Mouse (Mus musculus): ENCODE data around the gene Sult2b1. TPM values are rescaled to one million over a fixed set of nuclear protein-coding genes. Genes with fewer than 3 reads are reported as not detected.
A peak's percentile ranks its signal among the peaks of the same experiment; 100 is the strongest.

The Sult2b1 gene
- polyA plus RNA-seq (2016; fragmentation: Nextera tagmentation; extraction: Ambion mirVana): 1.1 and 1.5 TPM in 2 replicates

- Histone ChIP-seq H3K9me3 (replicated peaks) (no peaks in the 10 kb centered on the region; the same call in 1 of the 2 replicates), H3K36me3 (peaks cover 31% of the 10 kb centered on the region), H3K4me3 (peak within 1 kb of the TSS; percentile 95), H3K27ac (replicated peaks) (peak within 1 kb of the TSS; percentile 94), H3K27me3 (ENCODE audit: low read depth, poor library complexity, severe bottlenecking) (peaks cover 21% of the 10 kb centered on the region), H3K4me1 (peaks cover 46% of the 10 kb centered on the region)
- WGBS: 25% methylated on average over 20 of the region's 20 CpGs
- peak; percentile 94 for DNase-seq (ENCODE audit: low spot score)
These were observed at the start of gene Sult2b1 for GRCm38 (mm10) chr7:45784524-45785372. Gene Sult2b1 (minus strand): TSS chr7:45784669.

DNA sequence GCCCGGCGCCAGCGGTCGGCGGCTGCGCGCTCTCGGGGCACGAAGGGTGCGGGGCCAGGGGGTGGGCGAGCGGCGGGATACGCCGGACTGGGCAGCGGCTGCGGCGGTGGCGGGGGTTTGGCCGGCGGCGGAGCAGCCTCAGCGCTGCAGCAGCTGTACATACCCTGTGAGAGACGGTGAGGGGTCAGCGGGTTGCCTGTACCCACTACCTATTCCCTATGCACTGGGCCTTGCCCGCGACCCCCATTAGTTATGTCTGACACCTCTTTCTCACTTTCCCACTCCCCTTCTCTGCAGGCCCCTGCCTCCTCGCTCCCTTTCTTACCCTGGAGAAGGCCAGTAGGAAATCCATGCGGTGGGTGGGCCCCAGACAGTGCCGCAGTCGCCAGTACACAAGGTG, 49.5 kb upstream of the Sult2b1 start:
- Histone ChIP-seq H3K27ac (replicated peaks) (0 out of 2 replicates have a peak overlapping the region, but pooled peaks have one; percentile 42), H3K36me3 (peaks cover 9% of the 10 kb centered on the region), H3K4me3 (peak overlapping the region; percentile 47), H3K4me1 (peaks cover 43% of the 10 kb centered on the region), H3K9me3 (replicated peaks) (no peaks in the 10 kb centered on the region), H3K27me3 (ENCODE audit: low read depth, poor library complexity, severe bottlenecking) (peaks cover 71% of the 10 kb centered on the region)
- 3% methylated on average over 28 of the region's 31 CpGs for WGBS
- no peak for DNase-seq (ENCODE audit: low spot score)

- 1% methylated on average over 86 of the region's 86 CpGs for WGBS
- Histone ChIP-seq H3K4me1 (peaks cover 44% of the 10 kb centered on the region), H3K27ac (replicated peaks) (peak overlapping the region; percentile 42; the same call in 1 of the 2 replicates), H3K9me3 (replicated peaks) (no peaks in the 10 kb centered on the region), H3K27me3 (ENCODE audit: low read depth, poor library complexity, severe bottlenecking) (peaks cover 71% of the 10 kb centered on the region), H3K36me3 (peaks cover 16% of the 10 kb centered on the region), H3K4me3 (peak overlapping the region; percentile 47)
- DNase-seq (ENCODE audit: low spot score): peak; percentile 36
These were observed 48.8 kb upstream of the Sult2b1 start for GRCm38 (mm10) chr7:45833148-45833790.

- Histone ChIP-seq H3K27me3 (ENCODE audit: low read depth, poor library complexity, severe bottlenecking) (peaks cover 66% of the 10 kb centered on the region), H3K36me3 (peaks cover 24% of the 10 kb centered on the region)
- DNase-seq (ENCODE audit: low spot score): no peak
These were observed 48.0 kb upstream of the Sult2b1 start for GRCm38 (mm10) chr7:45832428-45832827.

GRCm38 (mm10) chr7:45831128-45831525, 46.7 kb upstream of the Sult2b1 start:
- DNase-seq (ENCODE audit: low spot score): no peak
- Histone ChIP-seq H3K27ac (replicated peaks) (peak overlapping the region; percentile 83), H3K4me1 (peaks cover 44% of the 10 kb centered on the region), H3K9me3 (replicated peaks) (no peaks in the 10 kb centered on the region), H3K4me3 (peak overlapping the region; percentile 89), H3K27me3 (ENCODE audit: low read depth, poor library complexity, severe bottlenecking) (peaks cover 52% of the 10 kb centered on the region), H3K36me3 (peaks cover 37% of the 10 kb centered on the region)
- 24% methylated on average over 5 of the region's 5 CpGs for WGBS

More at GRCm38 (mm10) chr7:45832428-45832827, 48.0 kb upstream of the Sult2b1 start:
- Histone ChIP-seq H3K27ac (replicated peaks) (no peak overlapping the region; the same call in 1 of the 2 replicates), H3K4me3 (peak overlapping the region; percentile 47), H3K4me1 (peaks cover 44% of the 10 kb centered on the region), H3K9me3 (replicated peaks) (no peaks in the 10 kb centered on the region)
- 9% methylated on average over 30 of the region's 30 CpGs for WGBS

GRCm38 (mm10) chr7:45830427-45831127, 46.1 kb upstream of the Sult2b1 start, which contains the start of gene Grwd1:
Gene Grwd1 (minus strand): TSS chr7:45830944.
- peaks cover 44% of the 10 kb centered on the region for H3K4me1 ChIP-seq
- H3K27me3 ChIP-seq (ENCODE audit: low read depth, poor library complexity, severe bottlenecking): peaks cover 47% of the 10 kb centered on the region
- peaks cover 43% of the 10 kb centered on the region for H3K36me3 ChIP-seq
- H3K4me3 ChIP-seq: peak within 1 kb of the TSS; percentile 89
- no peaks in the 10 kb centered on the region for H3K9me3 ChIP-seq (replicated peaks)
- peak within 1 kb of the TSS; percentile 83 for H3K27ac ChIP-seq (replicated peaks)
- peak; percentile 89 for DNase-seq (ENCODE audit: low spot score)
- WGBS: under 1% methylated on average over 35 of the region's 35 CpGs

- Histone ChIP-seq H3K9me3 (replicated peaks) (no peaks in the 10 kb centered on the region), H3K4me3 (no peak overlapping the region), H3K36me3 (peaks cover 80% of the 10 kb centered on the region), H3K4me1 (peaks cover 23% of the 10 kb centered on the region), H3K27me3 (ENCODE audit: low read depth, poor library complexity, severe bottlenecking) (peaks cover 9% of the 10 kb centered on the region), H3K27ac (replicated peaks) (no peak overlapping the region)
- 94% methylated on average over 7 of the region's 7 CpGs for WGBS
- no peak for DNase-seq (ENCODE audit: low spot score)
These were observed 42.2 kb upstream of the Sult2b1 start for GRCm38 (mm10) chr7:45826631-45827030.

DNA sequence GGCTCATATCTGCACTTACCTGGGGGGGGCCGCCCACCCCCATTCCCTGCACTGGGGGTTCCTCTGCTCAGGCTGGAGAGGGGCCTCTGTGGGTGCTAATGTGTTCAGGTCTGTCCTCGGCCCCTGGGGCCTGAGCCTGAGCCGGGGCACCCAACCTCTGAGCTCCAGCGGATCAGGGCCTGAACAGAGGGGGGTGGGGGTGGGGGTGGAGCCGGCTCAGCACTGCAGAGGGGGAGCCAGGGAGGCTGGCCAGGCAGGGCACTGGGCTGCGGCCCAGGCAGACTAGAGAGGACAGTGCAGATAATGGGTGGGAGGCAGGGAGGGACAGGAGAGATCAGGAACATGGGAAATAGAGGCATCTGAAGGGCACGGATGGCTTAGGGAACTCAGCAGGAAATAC, 40.1 kb upstream of the Sult2b1 start, which contains the start of gene Kcnj14:
Kcnj14 (minus strand) TSS at position 185 of the 400 bp plus-strand sequence.
- no peak for DNase-seq (ENCODE audit: low spot score)
- Histone ChIP-seq H3K27me3 (ENCODE audit: low read depth, poor library complexity, severe bottlenecking) (peaks cover 22% of the 10 kb centered on the region), H3K27ac (replicated peaks) (no peak within 1 kb of the TSS), H3K4me3 (no peak within 1 kb of the TSS), H3K36me3 (peaks cover 78% of the 10 kb centered on the region), H3K4me1 (peaks cover 12% of the 10 kb centered on the region), H3K9me3 (replicated peaks) (no peaks in the 10 kb centered on the region)
- WGBS: 69% methylated on average over 7 of the region's 7 CpGs

GRCm38 (mm10) chr7:45820913-45821312, 36.4 kb upstream of the Sult2b1 start:
- H3K4me3 ChIP-seq: no peak overlapping the region
- no peaks in the 10 kb centered on the region for H3K9me3 ChIP-seq (replicated peaks)
- no peak overlapping the region for H3K27ac ChIP-seq (replicated peaks)
- peaks cover 37% of the 10 kb centered on the region for H3K27me3 ChIP-seq (ENCODE audit: low read depth, poor library complexity, severe bottlenecking)
- peaks cover 41% of the 10 kb centered on the region for H3K36me3 ChIP-seq
- DNase-seq (ENCODE audit: low spot score): no peak
- H3K4me1 ChIP-seq: peaks cover 12% of the 10 kb centered on the region

DNA sequence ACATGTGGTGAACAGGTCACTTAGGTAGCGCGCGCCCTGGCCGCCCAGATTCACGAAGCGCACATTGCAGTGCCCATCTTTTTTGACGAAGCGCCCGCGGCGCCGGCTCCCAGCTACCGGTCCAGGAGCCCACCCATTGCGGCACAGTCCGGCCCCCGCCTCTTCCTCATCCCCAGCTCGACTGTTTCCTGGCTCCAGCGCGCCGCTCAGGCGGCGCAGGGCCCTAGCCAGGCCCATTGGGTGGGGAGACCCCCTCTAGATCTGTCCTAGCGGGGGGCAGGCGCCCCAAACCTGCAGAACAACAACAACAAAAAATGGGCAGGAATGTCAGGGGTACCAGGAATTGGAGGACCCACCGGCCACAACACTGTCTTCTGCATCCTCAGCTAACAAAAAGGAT, 35.4 kb upstream of the Sult2b1 start:
- H3K4me1 ChIP-seq: peaks cover 23% of the 10 kb centered on the region
- no peak overlapping the region for H3K27ac ChIP-seq (replicated peaks)
- peaks cover 37% of the 10 kb centered on the region for H3K27me3 ChIP-seq (ENCODE audit: low read depth, poor library complexity, severe bottlenecking)
- 7% methylated on average over 25 of the region's 25 CpGs for WGBS
- H3K36me3 ChIP-seq: peaks cover 30% of the 10 kb centered on the region
- no peaks in the 10 kb centered on the region for H3K9me3 ChIP-seq (replicated peaks)
- no peak for DNase-seq (ENCODE audit: low spot score)
- peak overlapping the region; percentile 32 for H3K4me3 ChIP-seq

DNA sequence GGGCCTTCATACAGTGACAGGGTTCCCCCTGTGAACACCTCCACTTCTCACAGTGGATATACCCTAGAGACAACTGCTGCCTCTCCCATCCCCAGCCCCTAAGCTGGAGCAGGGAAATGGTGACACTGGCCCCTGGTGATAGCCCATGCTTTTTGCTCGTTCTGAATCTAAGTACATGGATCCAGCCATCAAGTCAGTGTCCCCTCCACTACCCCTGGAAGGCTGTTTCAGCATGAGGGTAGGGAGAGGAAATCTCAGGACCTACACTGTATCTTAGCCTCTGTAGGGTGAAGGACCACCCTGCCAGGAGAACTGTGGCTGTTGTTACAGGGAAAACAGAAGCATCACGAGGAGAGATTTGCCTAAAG, 31.5 kb upstream of the Sult2b1 start:
- Histone ChIP-seq H3K9me3 (replicated peaks) (no peaks in the 10 kb centered on the region), H3K4me3 (peak overlapping the region; percentile 85), H3K36me3 (peaks cover 21% of the 10 kb centered on the region), H3K27ac (replicated peaks) (peak overlapping the region; percentile 82), H3K4me1 (peaks cover 40% of the 10 kb centered on the region), H3K27me3 (ENCODE audit: low read depth, poor library complexity, severe bottlenecking) (peaks cover 29% of the 10 kb centered on the region)
- 37% methylated on average over 2 of the region's 2 CpGs for WGBS
- no peak for DNase-seq (ENCODE audit: low spot score)

GRCm38 (mm10) chr7:45815323-45815983, 31.0 kb upstream of the Sult2b1 start:
- Histone ChIP-seq H3K36me3 (peaks cover 26% of the 10 kb centered on the region), H3K9me3 (replicated peaks) (no peaks in the 10 kb centered on the region), H3K4me1 (peaks cover 40% of the 10 kb centered on the region), H3K27me3 (ENCODE audit: low read depth, poor library complexity, severe bottlenecking) (peaks cover 24% of the 10 kb centered on the region), H3K4me3 (peak overlapping the region; percentile 85), H3K27ac (replicated peaks) (peak overlapping the region; percentile 82)
- WGBS: 25% methylated on average over 10 of the region's 10 CpGs
- peak; percentile 77 for DNase-seq (ENCODE audit: low spot score)

Data from midbrain, embryonic 10.5 days (tissue).